Mouse (Mus musculus): ENCODE results near the gene Cryzl2.

DNA sequence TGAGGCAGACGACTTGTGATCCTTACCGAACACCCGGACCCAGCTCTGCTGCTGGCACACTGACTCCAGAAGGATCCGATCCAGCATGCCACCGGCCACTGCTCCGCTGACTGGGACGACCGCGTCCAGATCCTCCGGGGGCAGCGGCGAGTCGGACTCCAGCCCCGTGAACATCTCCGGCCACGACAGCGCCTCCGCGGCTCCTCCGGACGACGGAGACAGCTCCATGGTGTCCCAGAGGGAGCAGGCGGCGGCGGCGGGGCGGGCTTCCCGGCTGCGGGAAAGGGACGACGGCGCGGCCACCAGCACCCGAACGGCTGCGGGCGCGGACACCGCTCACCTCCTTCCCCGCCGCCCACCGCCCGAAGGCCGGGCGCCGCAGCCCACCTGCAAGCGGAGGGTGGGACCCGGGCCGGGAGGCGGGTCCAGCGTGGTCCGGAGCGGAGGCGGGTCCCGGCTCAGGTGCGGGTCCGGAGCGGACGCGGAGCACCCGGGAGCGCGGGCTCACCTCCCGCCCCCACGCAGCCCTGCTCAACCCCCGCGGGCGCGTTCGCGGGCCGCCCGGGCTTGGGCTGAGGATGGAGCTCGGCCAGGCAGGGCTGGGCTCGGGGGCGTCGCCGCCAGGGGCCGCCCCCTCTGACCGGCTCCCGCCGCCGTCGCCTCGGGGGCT lies 46.5 kb upstream of the Cryzl2 start:
- TF ChIP-seq GATA1 (IDR thresholded peaks at IDR 0.05; ENCODE audit: low read length) (no peak), TAL1 (IDR thresholded peaks at IDR 0.05; ENCODE audit: low read length) (no peak)

All from erythroblast, embryonic 14.5 days (primary cell).